Mouse (Mus musculus) megakaryocyte-erythroid progenitor cell, adult 5-6 weeks (primary cell): Measurements from ENCODE around the gene Exoc3l2. TPM values are rescaled to one million over a fixed set of nuclear protein-coding genes. Genes with fewer than 3 reads are reported as not detected.
A peak's percentile ranks its signal among the peaks of the same experiment; 100 is the strongest.
"Not testable (repeated sequence)": the region's sequence is repeated elsewhere in the genome, so short reads cannot be mapped to it uniquely, and the experiment has no call there.

Source experiments
- ATAC-seq: replicated peaks from 2 replicates; pipeline ENCODE4 v1.8.0; 2016; ENCODE audit warnings: mild to moderate bottlenecking, inconsistent platforms; ENCODE audit not compliant: severe bottlenecking, poor library complexity, low FRiP score, low TSS enrichment
- total RNA-seq, 2 experiments: library from RNA; stranded (forward) in 1 of 2; stranded (reverse) in 1 of 2; fragments of 200-1000, 215-1000 nt in 1 of 2; fragments of >200 nt in 1 of 2; fragmentation: Nextera tagmentation in 1 of 2; gene quantifications; 2 replicates each; pipeline ENCODE4 v1.2.3; 2014 to 2017

Gene Exoc3l2
- total RNA-seq, 2 experiments from 2014 or later, result 1.0 to 1.7 TPM

- no peak for ATAC-seq
Observed at GRCm38 (mm10) chr7:19508924-19509568, 45.9 kb downstream of the Exoc3l2 start.

- ATAC-seq, result no peak
Observed at GRCm38 (mm10) chr7:19509786-19510185, 46.7 kb downstream of the Exoc3l2 start.

GRCm38 (mm10) chr7:19511934-19512333 is 48.8 kb downstream of the Exoc3l2 start:
- ATAC-seq, result not testable (repeated sequence)

- no peak for ATAC-seq
Observed at GRCm38 (mm10) chr7:19512353-19512752, 49.2 kb downstream of the Exoc3l2 start.

- no peak for ATAC-seq
Observed at GRCm38 (mm10) chr7:19517652-19518365, 54.7 kb downstream of the Exoc3l2 start, which contains the start of gene Nkpd1. Gene Nkpd1 (plus strand): TSS chr7:19517838.

GRCm38 (mm10) chr7:19520032-19520431 is 56.9 kb downstream of the Exoc3l2 start:
- ATAC-seq, result peak; percentile 37; the same call in 1 of the 2 replicates

GRCm38 (mm10) chr7:19523017-19523756 is 60.1 kb downstream of the Exoc3l2 start:
- no peak for ATAC-seq

GRCm38 (mm10) chr7:19523757-19524419 is 60.8 kb downstream of the Exoc3l2 start:
- ATAC-seq, result peak; percentile 21; the same call in 1 of the 2 replicates

- no peak for ATAC-seq
Observed at GRCm38 (mm10) chr7:19524420-19525104, 61.4 kb downstream of the Exoc3l2 start.

- peak; percentile 11; the same call in 1 of the 2 replicates for ATAC-seq
Observed at GRCm38 (mm10) chr7:19525105-19525481, 62.0 kb downstream of the Exoc3l2 start.

GRCm38 (mm10) chr7:19531077-19531476 is 67.9 kb downstream of the Exoc3l2 start:
- peak; percentile 42 for ATAC-seq

GRCm38 (mm10) chr7:19532240-19532639 is 69.1 kb downstream of the Exoc3l2 start:
- ATAC-seq, result no peak

- ATAC-seq, result no peak
Observed at GRCm38 (mm10) chr7:19534676-19535075, 71.5 kb downstream of the Exoc3l2 start.

- no peak for ATAC-seq
Observed at GRCm38 (mm10) chr7:19540771-19541566, 77.8 kb downstream of the Exoc3l2 start.

- ATAC-seq, result no peak
Observed at GRCm38 (mm10) chr7:19541681-19542154, 78.6 kb downstream of the Exoc3l2 start.

GRCm38 (mm10) chr7:19542155-19542691 is 79.1 kb downstream of the Exoc3l2 start:
- peak; percentile 21; the same call in 1 of the 2 replicates for ATAC-seq

GRCm38 (mm10) chr7:19543584-19543983 is 80.5 kb downstream of the Exoc3l2 start:
- ATAC-seq, result peak; percentile 51; the same call in 1 of the 2 replicates

- ATAC-seq, result no peak
Observed at GRCm38 (mm10) chr7:19546007-19546406, 82.9 kb downstream of the Exoc3l2 start.
